Mouse (Mus musculus): ENCODE measurements around the gene Insr. TPM values are rescaled to one million over a fixed set of nuclear protein-coding genes. Genes with fewer than 3 reads are reported as not detected.
"Not testable (repeated sequence)": the region's sequence is repeated elsewhere in the genome, so short reads cannot be mapped to it uniquely, and the experiment has no call there.

Gene Insr
- polyA plus RNA-seq, 1 experiment from 2014 or later = 54.2 TPM

DNA sequence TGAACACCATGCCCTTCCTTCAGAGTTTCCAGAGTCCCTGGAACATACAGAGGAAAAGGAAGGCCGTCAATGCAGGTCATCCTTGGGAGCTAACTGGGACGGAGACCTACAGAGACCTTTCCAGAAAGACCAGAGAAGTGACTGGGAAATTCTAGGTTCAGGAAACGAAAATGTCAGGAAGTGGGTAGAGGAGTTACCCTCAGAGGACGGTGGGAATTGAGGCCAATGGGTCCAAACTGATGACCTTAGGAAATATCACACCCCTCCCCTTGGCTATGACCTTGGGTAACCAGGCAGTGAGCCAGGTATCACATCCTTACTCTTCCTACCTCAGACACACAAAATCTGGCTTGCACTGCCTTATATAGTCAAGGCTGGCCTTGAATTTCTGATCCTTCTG, 32.1 kb upstream of the Insr start:
- no peak overlapping the region for H3K4me3 ChIP-seq (replicated peaks; ENCODE audit: low read length)
- ATAC-seq (ENCODE audit: low FRiP score) = no peak
- no peak overlapping the region for H3K27ac ChIP-seq
- no peaks in the 10 kb centered on the region for H3K9me3 ChIP-seq (ENCODE audit: control insufficient read depth, low read length)
- no peak overlapping the region for H3K4me2 ChIP-seq (replicated peaks)
- no peaks in the 10 kb centered on the region for H3K27me3 ChIP-seq (ENCODE audit: control insufficient read depth, insufficient read depth, low read length)
- DNase-seq (ENCODE audit: low spot score) = no peak
- H3K36me3 ChIP-seq (replicated peaks; ENCODE audit: control insufficient read depth, insufficient read depth) = no peaks in the 10 kb centered on the region
- no peak overlapping the region for H3K9ac ChIP-seq
- no peaks in the 10 kb centered on the region for H3K4me1 ChIP-seq (replicated peaks; ENCODE audit: control insufficient read depth, insufficient read depth, low read length)
- WGBS = 71% methylated on average over 4 of the region's 4 CpGs

DNA sequence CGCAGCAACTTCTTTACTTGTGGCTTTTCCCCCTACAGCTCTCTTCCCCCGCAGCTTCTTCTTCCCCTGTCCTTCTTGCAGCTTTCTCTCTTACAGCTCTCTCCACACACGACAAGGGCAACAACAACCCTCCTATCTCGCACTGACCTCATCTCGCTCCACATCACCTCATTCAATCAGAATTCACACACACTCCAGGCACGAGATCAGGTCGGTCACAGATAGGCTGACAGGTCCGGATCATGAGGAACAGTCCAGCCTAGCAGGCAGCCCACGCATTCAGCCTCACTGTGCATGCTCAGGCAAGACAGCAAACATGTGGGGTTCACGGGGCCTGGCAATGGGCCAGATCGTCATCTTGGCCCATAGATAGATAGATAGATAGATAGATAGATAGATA, 30.2 kb upstream of the Insr start:
- H3K27ac ChIP-seq = no peak overlapping the region
- WGBS = 92% methylated on average over 11 of the region's 11 CpGs
- DNase-seq (ENCODE audit: low spot score) (no peak), ATAC-seq (ENCODE audit: low FRiP score) (no peak)
- no peak overlapping the region for H3K9ac ChIP-seq
- no peaks in the 10 kb centered on the region for H3K4me1 ChIP-seq (replicated peaks; ENCODE audit: control insufficient read depth, insufficient read depth, low read length)
- H3K9me3 ChIP-seq (ENCODE audit: control insufficient read depth, low read length) = 0 out of 2 replicates have a peak, but pooled peaks cover 4% of the 10 kb centered on the region
- H3K27me3 ChIP-seq (ENCODE audit: control insufficient read depth, insufficient read depth, low read length) = no peaks in the 10 kb centered on the region
- no peak overlapping the region for H3K4me2 ChIP-seq (replicated peaks)
- no peak overlapping the region for H3K4me3 ChIP-seq (replicated peaks; ENCODE audit: low read length)
- no peaks in the 10 kb centered on the region for H3K36me3 ChIP-seq (replicated peaks; ENCODE audit: control insufficient read depth, insufficient read depth)

GRCm38 (mm10) chr8:3308205-3308800, 28.9 kb upstream of the Insr start:
- H3K4me2 ChIP-seq (replicated peaks); DNase-seq (ENCODE audit: low spot score); H3K9me3 ChIP-seq (ENCODE audit: control insufficient read depth, low read length); H3K4me3 ChIP-seq (replicated peaks; ENCODE audit: low read length); H3K27me3 ChIP-seq (ENCODE audit: control insufficient read depth, insufficient read depth, low read length); H3K4me1 ChIP-seq (replicated peaks; ENCODE audit: control insufficient read depth, insufficient read depth, low read length); H3K9ac ChIP-seq; ATAC-seq (ENCODE audit: low FRiP score); H3K36me3 ChIP-seq (replicated peaks; ENCODE audit: control insufficient read depth, insufficient read depth); H3K27ac ChIP-seq: not testable (repeated sequence)
- WGBS = 94% methylated on average over 13 of the region's 13 CpGs

- DNase-seq (ENCODE audit: low spot score) = no peak
- H3K9ac ChIP-seq = no peak overlapping the region
Measured at GRCm38 (mm10) chr8:3302131-3302530, 22.7 kb upstream of the Insr start.

DNA sequence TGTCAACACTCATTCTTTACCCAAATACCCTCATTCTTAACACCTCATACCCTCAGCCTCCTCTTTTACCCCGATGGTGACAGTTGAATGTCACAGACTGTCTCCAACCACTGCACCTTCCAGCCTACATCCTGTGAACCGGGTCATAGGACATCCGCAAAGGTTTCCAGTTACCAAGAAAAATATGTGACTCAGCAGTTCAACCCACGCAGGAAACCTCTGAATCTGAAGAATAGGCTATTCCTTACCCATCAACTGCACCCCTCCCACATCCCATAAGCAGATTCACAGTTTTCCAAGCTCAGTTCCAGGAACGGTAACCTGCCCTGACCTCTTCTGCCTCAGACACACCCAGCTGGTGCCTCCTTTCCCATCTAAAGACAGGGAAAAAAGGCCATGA, 19.9 kb upstream of the Insr start:
- DNase-seq (ENCODE audit: low spot score) = no peak
- Histone ChIP-seq H3K4me1 (replicated peaks; ENCODE audit: control insufficient read depth, insufficient read depth, low read length) (no peaks in the 10 kb centered on the region), H3K9me3 (ENCODE audit: control insufficient read depth, low read length) (no peaks in the 10 kb centered on the region), H3K9ac (no peak overlapping the region), H3K4me3 (replicated peaks; ENCODE audit: low read length) (no peak overlapping the region), H3K36me3 (replicated peaks; ENCODE audit: control insufficient read depth, insufficient read depth) (no peaks in the 10 kb centered on the region), H3K27ac (no peak overlapping the region), H3K4me2 (replicated peaks) (no peak overlapping the region), H3K27me3 (ENCODE audit: control insufficient read depth, insufficient read depth, low read length) (no peaks in the 10 kb centered on the region)
- WGBS = 85% methylated on average over 5 of the region's 5 CpGs
- no peak for ATAC-seq (ENCODE audit: low FRiP score)

More at GRCm38 (mm10) chr8:3302131-3302530, 22.7 kb upstream of the Insr start:
- Histone ChIP-seq H3K9me3 (ENCODE audit: control insufficient read depth, low read length) (0 out of 2 replicates have a peak, but pooled peaks cover 4% of the 10 kb centered on the region), H3K27ac (no peak overlapping the region), H3K36me3 (replicated peaks; ENCODE audit: control insufficient read depth, insufficient read depth) (no peaks in the 10 kb centered on the region), H3K4me1 (replicated peaks; ENCODE audit: control insufficient read depth, insufficient read depth, low read length) (no peaks in the 10 kb centered on the region), H3K27me3 (ENCODE audit: control insufficient read depth, insufficient read depth, low read length) (no peaks in the 10 kb centered on the region), H3K4me3 (replicated peaks; ENCODE audit: low read length) (no peak overlapping the region), H3K4me2 (replicated peaks) (no peak overlapping the region)
- no peak for ATAC-seq (ENCODE audit: low FRiP score)
- WGBS = 90% methylated on average over 2 of the region's 2 CpGs

DNA sequence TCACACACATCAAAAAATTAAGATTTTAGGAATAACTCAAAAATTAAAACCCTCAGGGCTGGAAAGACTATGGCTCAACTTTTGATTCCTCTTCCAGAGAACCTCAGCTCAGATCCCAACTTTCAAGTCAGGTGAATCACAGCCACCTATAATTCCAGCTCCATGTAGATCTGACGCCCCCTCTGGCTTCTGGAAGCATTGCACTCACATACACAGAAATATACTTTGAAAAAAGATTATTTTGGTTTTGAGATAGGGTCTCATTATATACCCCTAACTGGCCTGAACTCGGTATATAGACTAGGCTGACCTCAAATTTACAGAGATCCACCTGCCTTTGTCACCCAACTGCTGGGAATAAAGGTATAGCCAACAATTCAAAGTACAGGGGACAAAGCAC, 6.4 kb upstream of the Insr start:
- Histone ChIP-seq H3K27ac (no peak overlapping the region), H3K9me3 (ENCODE audit: control insufficient read depth, low read length) (no peaks in the 10 kb centered on the region), H3K4me3 (replicated peaks; ENCODE audit: low read length) (no peak overlapping the region), H3K36me3 (replicated peaks; ENCODE audit: control insufficient read depth, insufficient read depth) (no peaks in the 10 kb centered on the region), H3K4me2 (replicated peaks) (no peak overlapping the region), H3K4me1 (replicated peaks; ENCODE audit: control insufficient read depth, insufficient read depth, low read length) (no peaks in the 10 kb centered on the region), H3K27me3 (ENCODE audit: control insufficient read depth, insufficient read depth, low read length) (no peaks in the 10 kb centered on the region), H3K9ac (no peak overlapping the region)
- 33% methylated on average over 2 of the region's 2 CpGs for WGBS
- DNase-seq (ENCODE audit: low spot score) (no peak), ATAC-seq (ENCODE audit: low FRiP score) (no peak)

- Histone ChIP-seq H3K4me2 (replicated peaks) (no peak overlapping the region), H3K9ac (no peak overlapping the region), H3K36me3 (replicated peaks; ENCODE audit: control insufficient read depth, insufficient read depth) (no peaks in the 10 kb centered on the region), H3K4me3 (replicated peaks; ENCODE audit: low read length) (no peak overlapping the region), H3K27me3 (ENCODE audit: control insufficient read depth, insufficient read depth, low read length) (no peaks in the 10 kb centered on the region), H3K27ac (no peak overlapping the region), H3K4me1 (replicated peaks; ENCODE audit: control insufficient read depth, insufficient read depth, low read length) (no peaks in the 10 kb centered on the region), H3K9me3 (ENCODE audit: control insufficient read depth, low read length) (no peaks in the 10 kb centered on the region)
- DNase-seq (ENCODE audit: low spot score) = no peak
- ATAC-seq (ENCODE audit: low FRiP score) = no peak
- 79% methylated on average over 4 of the region's 4 CpGs for WGBS
Measured at GRCm38 (mm10) chr8:3284656-3285055, 5.2 kb upstream of the Insr start.

DNA sequence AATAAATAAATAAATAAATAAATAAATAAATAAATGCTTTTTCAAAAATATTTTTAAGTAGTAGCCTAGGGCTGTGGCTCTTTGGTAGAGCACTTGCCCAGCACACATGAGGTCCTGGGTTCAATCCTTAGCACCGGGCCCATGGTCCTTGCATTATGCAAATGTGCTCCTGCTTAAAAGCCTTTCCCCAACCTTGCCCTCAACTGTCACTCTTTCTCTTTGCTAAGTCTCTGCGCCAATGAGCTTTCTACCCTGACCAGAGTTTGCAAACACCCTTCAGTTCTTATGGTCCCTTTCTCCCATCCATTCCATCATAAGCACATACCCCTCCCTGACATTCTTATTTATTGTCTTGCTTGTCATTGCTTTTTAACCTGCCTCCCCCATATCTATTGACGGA, 1.9 kb upstream of the Insr start:
- H3K9ac ChIP-seq = no peak overlapping the region
- no peak overlapping the region for H3K4me3 ChIP-seq (replicated peaks; ENCODE audit: low read length)
- H3K4me1 ChIP-seq (replicated peaks; ENCODE audit: control insufficient read depth, insufficient read depth, low read length) = peaks cover 18% of the 10 kb centered on the region
- no peaks in the 10 kb centered on the region for H3K27me3 ChIP-seq (ENCODE audit: control insufficient read depth, insufficient read depth, low read length)
- ATAC-seq (ENCODE audit: low FRiP score) = no peak
- no peaks in the 10 kb centered on the region for H3K36me3 ChIP-seq (replicated peaks; ENCODE audit: control insufficient read depth, insufficient read depth)
- 81% methylated on average over 3 of the region's 3 CpGs for WGBS
- H3K9me3 ChIP-seq (ENCODE audit: control insufficient read depth, low read length) = no peaks in the 10 kb centered on the region
- no peak overlapping the region for H3K27ac ChIP-seq
- H3K4me2 ChIP-seq (replicated peaks) = no peak overlapping the region
- no peak for DNase-seq (ENCODE audit: low spot score)

DNA sequence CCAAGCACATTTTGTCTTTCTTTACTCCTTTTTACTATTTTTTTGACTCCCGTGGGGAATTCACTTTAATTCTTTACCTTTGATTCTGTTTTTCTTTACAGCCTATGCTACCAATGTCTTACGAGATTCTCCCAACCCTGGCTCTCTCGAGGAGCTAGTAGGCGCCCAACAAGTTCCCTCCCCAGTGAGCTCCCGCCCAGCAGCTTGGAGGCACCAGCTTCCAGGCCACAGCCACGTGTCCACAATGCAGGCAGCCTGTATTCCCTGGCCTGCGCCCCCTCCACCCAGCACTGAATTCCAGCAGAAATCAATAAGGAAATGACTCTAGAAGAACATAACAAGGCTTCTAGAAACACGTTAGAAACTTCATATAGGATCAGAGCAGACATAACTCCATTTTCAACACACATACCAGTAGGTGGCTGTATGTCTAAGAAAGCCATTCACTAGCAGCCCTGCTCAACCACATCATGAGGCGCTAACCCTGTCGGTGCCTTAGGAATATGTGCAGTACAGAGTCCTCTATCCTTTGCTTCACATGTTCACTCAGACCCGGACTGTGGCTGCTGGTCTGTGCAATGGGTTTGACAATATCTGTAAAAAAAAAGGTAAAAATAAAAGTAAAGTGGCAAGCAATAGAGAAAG, 971 bp upstream of the Insr start:
- no peaks in the 10 kb centered on the region for H3K9me3 ChIP-seq (ENCODE audit: control insufficient read depth, low read length)
- DNase-seq (ENCODE audit: low spot score) (no peak), ATAC-seq (ENCODE audit: low FRiP score) (no peak)
- H3K27ac ChIP-seq = no peak overlapping the region
- no peaks in the 10 kb centered on the region for H3K36me3 ChIP-seq (replicated peaks; ENCODE audit: control insufficient read depth, insufficient read depth)
- peaks cover 25% of the 10 kb centered on the region for H3K4me1 ChIP-seq (replicated peaks; ENCODE audit: control insufficient read depth, insufficient read depth, low read length)
- no peak overlapping the region for H3K4me3 ChIP-seq (replicated peaks; ENCODE audit: low read length)
- H3K27me3 ChIP-seq (ENCODE audit: control insufficient read depth, insufficient read depth, low read length) = no peaks in the 10 kb centered on the region
- 36% methylated on average over 11 of the region's 11 CpGs for WGBS
- peak overlapping the region; percentile 79 for H3K4me2 ChIP-seq (replicated peaks)
- H3K9ac ChIP-seq = no peak overlapping the region

Measured in hindbrain, embryonic 14.5 days (tissue).